Mouse (Mus musculus) mouse embryonic stem cell (cell line): ENCODE data around the gene Zfp937.
"Not testable (repeated sequence)": the region's sequence is repeated elsewhere in the genome, so short reads cannot be mapped to it uniquely, and the experiment has no call there.

Source experiments
- in situ Hi-C, 2 experiments: fragments of 300-500 bp; cut with MboI; formaldehyde crosslinking; loops; 1 replicate in 1 of 2; 3 replicates in 1 of 2; pipeline ENCODE4 v1.14.3; 2019 to 2020; ENCODE audit warnings: low sequenced_read_pairs in 2 of 2, low pct_unique_long_range_greater_than_20kb in 1 of 2, mixed read lengths in 1 of 2; ENCODE audit not compliant: unreplicated experiment in 1 of 2

Zfp937 gene

GRCm38 (mm10) chr2:150217600-150218362, at the start of gene Zfp937:
Gene Zfp937 (plus strand): TSS chr2:150218073.
- in situ Hi-C loops = not testable (repeated sequence)

- in situ Hi-C loops = no loop called here
Observed at GRCm38 (mm10) chr2:150173833-150174232, 44.0 kb upstream of the Zfp937 start.

- in situ Hi-C loops = not testable (repeated sequence)
Observed at GRCm38 (mm10) chr2:150179579-150179978, 38.3 kb upstream of the Zfp937 start, which contains the start of gene Gm10770. Gene Gm10770 (minus strand): TSS chr2:150179679.

GRCm38 (mm10) chr2:150181046-150181445, 36.8 kb upstream of the Zfp937 start:
- in situ Hi-C loops = not testable (repeated sequence)

GRCm38 (mm10) chr2:150181570-150181999, 36.3 kb upstream of the Zfp937 start, which contains the start of gene Gm14139:
Gene Gm14139 (plus strand): TSS chr2:150181755.
- in situ Hi-C loops = not testable (repeated sequence)

- in situ Hi-C loops = not testable (repeated sequence)
Observed at GRCm38 (mm10) chr2:150218363-150218725, 471 bp downstream of the Zfp937 start.

GRCm38 (mm10) chr2:150223263-150223662, 5.4 kb downstream of the Zfp937 start:
- in situ Hi-C loops = not testable (repeated sequence)

- in situ Hi-C loops = no loop called here
Observed at GRCm38 (mm10) chr2:150243211-150243610, 25.3 kb downstream of the Zfp937 start.

- in situ Hi-C loops = not testable (repeated sequence)
Observed at GRCm38 (mm10) chr2:150255491-150255890, 37.6 kb downstream of the Zfp937 start, which contains the start of gene Gm21994. Gene Gm21994 (minus strand): TSS chr2:150255591.

GRCm38 (mm10) chr2:150256861-150257260, 39.0 kb downstream of the Zfp937 start:
- in situ Hi-C loops = not testable (repeated sequence)

- in situ Hi-C loops = not testable (repeated sequence)
Observed at GRCm38 (mm10) chr2:150257291-150257690, 39.4 kb downstream of the Zfp937 start, which contains the start of gene Gm14124. Gene Gm14124 (plus strand): TSS chr2:150257517.
